Mouse (Mus musculus) c-Kit-positive CD71-positive TER-119-negative erythroid progenitor cells, embryonic 14.5 days (primary cell): ENCODE data around the gene Cep57l1.

Experiments used
- DNase-seq: peaks from one replicate; pipeline ENCODE4 v3.0.0-alpha.2; 2013; ENCODE audit warnings: low read depth

Gene Cep57l1

DNA sequence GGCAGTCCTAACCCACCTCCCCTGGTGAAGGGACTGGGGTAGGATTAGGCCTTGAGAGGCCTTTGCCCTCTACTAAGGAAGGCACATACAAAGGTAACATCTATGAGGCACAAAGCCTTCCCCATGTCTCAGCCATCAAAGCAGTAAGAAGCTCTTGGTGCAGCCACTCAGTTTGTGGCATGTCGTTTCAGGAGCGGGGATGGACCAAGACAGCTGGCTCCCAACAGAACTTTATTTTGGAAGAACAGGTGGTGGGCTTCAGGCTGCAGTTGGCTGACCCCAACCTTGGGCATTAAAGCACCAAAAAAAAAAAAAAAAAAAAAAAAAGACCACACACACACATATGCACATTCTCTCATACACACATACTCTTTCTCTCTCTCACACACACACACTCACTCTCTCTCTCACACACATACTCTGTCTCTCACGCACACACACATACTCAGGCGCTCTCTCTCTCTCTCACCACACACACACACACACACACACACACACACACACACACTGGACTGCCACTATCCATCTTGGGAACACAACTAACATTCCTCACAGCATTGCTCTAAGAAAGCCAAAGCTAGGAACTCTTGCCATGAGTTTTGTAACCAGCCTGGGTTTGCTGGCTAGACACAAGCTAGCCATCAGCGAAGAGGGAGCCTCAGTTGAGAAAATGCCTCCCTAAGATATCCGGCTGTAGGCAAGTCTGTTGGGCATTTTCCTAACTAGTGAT is 133.7 kb downstream of the Cep57l1 start:
- DNase-seq: no peak

GRCm38 (mm10) chr10:41675243-41675642 is 134.4 kb downstream of the Cep57l1 start:
- DNase-seq: no peak

DNA sequence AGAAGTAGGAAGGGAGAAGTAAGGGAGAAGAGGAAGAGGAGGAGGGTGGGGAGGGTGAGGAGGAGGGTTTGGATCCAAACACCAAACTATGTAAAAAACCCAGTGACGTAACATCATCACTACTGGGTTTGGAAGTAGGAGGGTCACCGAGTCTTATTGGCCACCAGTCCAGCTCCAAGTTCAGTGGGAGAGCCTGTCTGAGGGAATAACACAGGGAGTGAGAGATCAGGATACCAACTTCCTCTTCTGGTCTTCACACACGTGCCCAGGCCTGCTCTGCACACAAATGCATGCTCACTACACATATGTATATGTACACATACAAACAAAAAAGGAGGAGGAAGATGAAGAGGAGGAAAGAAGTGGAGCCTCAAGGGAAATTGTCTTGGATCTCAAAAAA is 135.3 kb downstream of the Cep57l1 start:
- no peak for DNase-seq

DNA sequence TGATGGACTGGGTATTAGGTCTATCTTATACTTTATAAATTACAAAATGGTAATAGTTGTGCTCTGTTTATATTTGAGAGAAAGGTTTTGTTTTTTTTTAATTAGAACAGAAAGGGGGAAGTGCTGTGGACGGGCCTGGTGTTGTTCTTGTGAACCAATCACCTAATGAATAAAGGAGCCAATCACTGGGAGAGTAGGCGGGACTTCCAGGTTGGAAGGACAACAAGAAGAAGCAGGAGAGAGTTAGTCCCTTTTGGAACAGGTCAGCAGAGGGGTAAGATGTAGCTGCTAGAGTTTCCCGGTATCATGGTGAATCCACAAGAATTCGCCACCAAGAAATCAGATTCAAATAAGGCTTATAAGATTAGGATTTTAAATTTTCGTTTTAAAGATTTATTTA is 139.5 kb downstream of the Cep57l1 start:
- no peak for DNase-seq
